Mouse (Mus musculus) hindbrain, embryonic 14.5 days (tissue): ENCODE results near the gene Ttk. TPM values are rescaled to one million over a fixed set of nuclear protein-coding genes. Genes with fewer than 3 reads are reported as not detected.

ENCODE experiments used
- polyA plus RNA-seq: library from polyadenylated mRNA; unstranded; fragments of >200 nt; fragmentation: Nextera tagmentation; extraction: Ambion mirVana; gene quantifications from 2 replicates; pipeline ENCODE4 v1.2.1, GENCODE M21; 2014

Ttk gene
- polyA plus RNA-seq, 1 experiment from 2014 or later, result 4.6 TPM

Other genes starting within 250 kb of the Ttk start
- 112 and 142 TPM in 2 replicates for gene Elovl4, start 28.4 kb upstream of the Ttk start, polyA plus RNA-seq
- 32.5 and 41.2 TPM in 2 replicates for gene Bckdhb, start 90.5 kb downstream of the Ttk start, polyA plus RNA-seq